Mouse (Mus musculus) MEL (cell line): Measurements from ENCODE around the gene Rhoq. TPM values are rescaled to one million over a fixed set of nuclear protein-coding genes. Genes with fewer than 3 reads are reported as not detected.

Experiments used
- DNase-seq: peaks from one replicate; pipeline ENCODE4 v3.0.0; 2011; ENCODE audit warnings: low read depth, low spot score
- H3K27ac ChIP-seq: 2 replicates; pipeline ENCODE4 v1.5.1; 2012; ENCODE audit warnings: low read depth, mild to moderate bottlenecking, control low read depth, low read length, moderate library complexity; ENCODE audit not compliant: control insufficient read depth
- H3K27me3 ChIP-seq, 2 experiments: fragments of 150-350 bp in 1 of 2; sonication (generic) in 1 of 2; 2 replicates each; pipeline ENCODE4 v1.6.1; 2012; ENCODE audit warnings: low read length in 2 of 2, mild to moderate bottlenecking in 2 of 2, improper control_type of control experiment in 1 of 2, moderate library complexity in 1 of 2; ENCODE audit not compliant: insufficient read depth in 2 of 2, control insufficient read depth in 1 of 2
- H3K36me3 ChIP-seq, 2 experiments: 2 replicates each; pipeline ENCODE4 v1.6.1; 2012 to 2014; ENCODE audit warnings: low read length in 2 of 2, improper control_type of control experiment in 1 of 2, inconsistent platforms in 1 of 2, mild to moderate bottlenecking in 1 of 2; ENCODE audit not compliant: insufficient read depth in 2 of 2, control insufficient read depth in 1 of 2
- H3K4me1 ChIP-seq, 2 experiments: fragments of 150-350 bp in 1 of 2; sonication (generic) in 1 of 2; 2 replicates each; pipeline ENCODE4 v1.6.1; 2012; ENCODE audit warnings: low read length in 2 of 2, improper control_type of control experiment in 1 of 2, mild to moderate bottlenecking in 1 of 2; ENCODE audit not compliant: insufficient read depth in 2 of 2, control insufficient read depth in 1 of 2
- H3K4me3 ChIP-seq, 2 experiments: fragments of 150-350 bp in 1 of 2; sonication (generic) in 1 of 2; 2 replicates each; pipeline ENCODE4 v1.5.1; 2012; ENCODE audit warnings: low read depth in 2 of 2, low read length in 2 of 2, mild to moderate bottlenecking in 2 of 2, moderate library complexity in 2 of 2, control low read depth in 1 of 2, improper control_type of control experiment in 1 of 2; ENCODE audit not compliant: control insufficient read depth in 1 of 2, insufficient read depth in 1 of 2
- H3K79me2 ChIP-seq: 2 replicates; pipeline ENCODE4 v1.6.1; 2012; ENCODE audit warnings: mild to moderate bottlenecking, low read length, moderate library complexity; ENCODE audit not compliant: control insufficient read depth, poor library complexity, insufficient read depth
- H3K9ac ChIP-seq: 2 replicates; pipeline ENCODE4 v1.6.1; 2012; ENCODE audit warnings: low read depth, mild to moderate bottlenecking, control low read depth, low read length, moderate library complexity; ENCODE audit not compliant: control insufficient read depth, poor library complexity, severe bottlenecking
- H3K9me3 ChIP-seq: fragments of 150-350 bp; sonication (generic); replicated peaks from 2 replicates; pipeline ENCODE4 v1.6.1; 2012; ENCODE audit warnings: mild to moderate bottlenecking, low read length, improper control_type of control experiment, moderate library complexity; ENCODE audit not compliant: insufficient read depth
- BHLHE40 ChIP-seq: IDR thresholded peaks from 2 replicates; pipeline ENCODE4 v1.6.1; 2012; ENCODE audit warnings: low read depth, mild to moderate bottlenecking, inconsistent platforms, low read length, improper control_type of control experiment, borderline replicate concordance
- CHD1 ChIP-seq: IDR thresholded peaks from 2 replicates; pipeline ENCODE4 v1.6.1; 2012; ENCODE audit warnings: low read depth, mild to moderate bottlenecking, inconsistent platforms, low read length, improper control_type of control experiment
- CHD2 ChIP-seq: IDR thresholded peaks from 2 replicates; pipeline ENCODE4 v1.6.1; 2011; ENCODE audit warnings: low read length, improper control_type of control experiment
- ELF1 ChIP-seq: IDR thresholded peaks from 2 replicates; pipeline ENCODE4 v1.6.1; 2014; ENCODE audit warnings: low read depth, mild to moderate bottlenecking, inconsistent platforms, low read length, improper control_type of control experiment, moderate library complexity
- ETS1 ChIP-seq: IDR thresholded peaks from 2 replicates; pipeline ENCODE4 v1.6.1; 2012; ENCODE audit warnings: low read depth, mild to moderate bottlenecking, inconsistent platforms, low read length, improper control_type of control experiment, moderate library complexity
- GATA1 ChIP-seq: IDR thresholded peaks from 2 replicates; pipeline ENCODE4 v1.6.1; 2011; ENCODE audit warnings: low read depth, low read length, improper control_type of control experiment
- HCFC1 ChIP-seq: IDR thresholded peaks from 2 replicates; pipeline ENCODE4 v1.6.1; 2012; ENCODE audit warnings: low read depth, mild to moderate bottlenecking, inconsistent platforms, low read length, improper control_type of control experiment, moderate library complexity
- MAX ChIP-seq: IDR thresholded peaks from 2 replicates; pipeline ENCODE4 v1.6.1; 2011; ENCODE audit warnings: low read length, improper control_type of control experiment
- MYC ChIP-seq: IDR thresholded peaks from 2 replicates; pipeline ENCODE4 v1.6.1; 2011; ENCODE audit warnings: low read depth, mild to moderate bottlenecking, low read length, improper control_type of control experiment, moderate library complexity
- NELFE ChIP-seq: IDR thresholded peaks from 2 replicates; pipeline ENCODE4 v1.6.1; 2011; ENCODE audit warnings: low read depth, low read length, improper control_type of control experiment
- NRF1 ChIP-seq: IDR thresholded peaks from 2 replicates; pipeline ENCODE4 v1.6.1; 2014; ENCODE audit warnings: low read depth, mild to moderate bottlenecking, inconsistent platforms, low read length, improper control_type of control experiment, moderate library complexity; ENCODE audit not compliant: poor library complexity, insufficient read depth, severe bottlenecking
- POLR2A ChIP-seq, 2 experiments: IDR thresholded peaks; 2 replicates each; pipeline ENCODE4 v1.6.1; 2011 to 2012; ENCODE audit warnings: low read length in 2 of 2, mild to moderate bottlenecking in 2 of 2, control low read depth in 1 of 2, improper control_type of control experiment in 1 of 2, low read depth in 1 of 2, moderate library complexity in 1 of 2; ENCODE audit not compliant: control insufficient read depth in 1 of 2, insufficient read depth in 1 of 2, poor library complexity in 1 of 2
- POLR2AphosphoS2 ChIP-seq: IDR thresholded peaks from 2 replicates; pipeline ENCODE4 v1.6.1; 2011; ENCODE audit warnings: low read length, improper control_type of control experiment
- POLR2AphosphoS5 ChIP-seq: IDR thresholded peaks from 2 replicates; pipeline ENCODE4 v1.6.1; 2012; ENCODE audit warnings: low read depth, borderline replicate concordance, mild to moderate bottlenecking, inconsistent platforms, low read length, moderate library complexity, mixed read lengths
- RCOR1 ChIP-seq: IDR thresholded peaks from 2 replicates; pipeline ENCODE4 v1.6.1; 2012; ENCODE audit warnings: low read depth, mild to moderate bottlenecking, inconsistent platforms, low read length, improper control_type of control experiment
- SIN3A ChIP-seq: IDR thresholded peaks from 2 replicates; pipeline ENCODE4 v1.6.1; 2012; ENCODE audit warnings: low read length, improper control_type of control experiment, inconsistent platforms
- SMC3 ChIP-seq: IDR thresholded peaks from 2 replicates; pipeline ENCODE4 v1.6.1; 2011; ENCODE audit warnings: low read depth, low read length, improper control_type of control experiment
- TBP ChIP-seq: IDR thresholded peaks from 2 replicates; pipeline ENCODE4 v1.8.0; 2011; ENCODE audit warnings: low read depth, low read length, improper control_type of control experiment
- TCF12 ChIP-seq: IDR thresholded peaks from 2 replicates; pipeline ENCODE4 v1.6.1; 2014; ENCODE audit warnings: low read depth, mild to moderate bottlenecking, inconsistent platforms, low read length, improper control_type of control experiment, moderate library complexity
- USF2 ChIP-seq, 2 experiments: IDR thresholded peaks; 2 replicates each; pipeline ENCODE4 v1.6.1; 2011 to 2012; ENCODE audit warnings: improper control_type of control experiment in 2 of 2, low read length in 2 of 2, borderline replicate concordance in 1 of 2, inconsistent platforms in 1 of 2, low read depth in 1 of 2, mild to moderate bottlenecking in 1 of 2; ENCODE audit not compliant: insufficient read depth in 1 of 2
- ZMIZ1 ChIP-seq: IDR thresholded peaks from 2 replicates; pipeline ENCODE4 v1.6.1; 2012; ENCODE audit warnings: low read depth, mild to moderate bottlenecking, inconsistent platforms, low read length, improper control_type of control experiment, moderate library complexity
- ZNF384 ChIP-seq: IDR thresholded peaks from 2 replicates; pipeline ENCODE4 v1.6.1; 2012; ENCODE audit warnings: low read depth, mild to moderate bottlenecking, inconsistent platforms, low read length, improper control_type of control experiment
- polyA plus RNA-seq, 2 experiments: library from polyadenylated mRNA; stranded (reverse) in 1 of 2; unstranded in 1 of 2; fragments of >175 nt in 1 of 2; fragments of >200 nt in 1 of 2; gene quantifications; 2 replicates each; pipeline versions ENCODE4 v1.2.1 to v1.2.4; 2012; ENCODE audit warnings: low replicate concordance in 2 of 2, low read depth in 1 of 2; ENCODE audit not compliant: insufficient read length in 2 of 2, insufficient read depth in 1 of 2, missing spikeins in 1 of 2
- total RNA-seq: library from RNA; depleted of rRNA; stranded (reverse); fragments of 300-350 nt; gene quantifications from 2 replicates; pipeline ENCODE4 v1.2.3, GENCODE M21; 2012

Rhoq gene
- total and polyA plus RNA-seq, 3 experiments: 3.1 to 34.9 (median 9.4) TPM

DNA sequence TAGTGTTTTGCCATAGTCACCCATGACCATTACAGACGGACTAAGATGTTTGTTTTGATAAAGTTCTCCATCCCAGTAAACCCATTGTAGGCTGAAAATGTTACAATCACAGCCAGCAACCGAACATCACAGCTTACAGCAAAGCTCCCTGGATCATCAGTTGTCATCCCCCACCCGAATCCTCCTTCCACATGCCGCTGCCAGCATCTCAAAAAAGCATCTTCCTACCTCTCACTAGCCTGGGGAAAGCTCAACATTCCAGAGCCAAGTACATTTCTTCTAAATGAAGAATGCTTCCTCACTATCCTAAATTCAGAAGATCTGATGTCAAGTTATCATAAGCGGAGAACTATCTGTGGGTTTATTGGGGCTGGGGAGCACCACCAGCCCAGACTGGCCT is 75.6 kb downstream of the Rhoq start:
- H3K36me3 ChIP-seq: no peaks in the 10 kb centered on the region
- no peak overlapping the region for H3K9ac ChIP-seq
- no peaks in the 10 kb centered on the region for H3K27me3 ChIP-seq
- no peaks in the 10 kb centered on the region for H3K4me1 ChIP-seq
- DNase-seq: no peak
- TF ChIP-seq MYC (no peak), POLR2AphosphoS2 (no peak), ELF1 (no peak), SIN3A (no peak), ZMIZ1 (no peak), NELFE (no peak), MAX (no peak), NRF1 (no peak), ETS1 (no peak), CHD2 (no peak), USF2 (IDR thresholded peaks at IDR 0.05; ENCODE audit: borderline replicate concordance in 1 of 2, insufficient read depth in 1 of 2, low read depth in 1 of 2, low read length in 2 of 2) (no peak), TCF12 (no peak), SMC3 (no peak), RCOR1 (no peak), POLR2AphosphoS5 (no peak), GATA1 (no peak), CHD1 (no peak), ZNF384 (no peak), HCFC1 (no peak)
- H3K4me3 ChIP-seq: no peak overlapping the region
- H3K27ac ChIP-seq: no peak overlapping the region
- H3K79me2 ChIP-seq: no peaks in the 10 kb centered on the region
- H3K9me3 ChIP-seq: no peaks in the 10 kb centered on the region

DNA sequence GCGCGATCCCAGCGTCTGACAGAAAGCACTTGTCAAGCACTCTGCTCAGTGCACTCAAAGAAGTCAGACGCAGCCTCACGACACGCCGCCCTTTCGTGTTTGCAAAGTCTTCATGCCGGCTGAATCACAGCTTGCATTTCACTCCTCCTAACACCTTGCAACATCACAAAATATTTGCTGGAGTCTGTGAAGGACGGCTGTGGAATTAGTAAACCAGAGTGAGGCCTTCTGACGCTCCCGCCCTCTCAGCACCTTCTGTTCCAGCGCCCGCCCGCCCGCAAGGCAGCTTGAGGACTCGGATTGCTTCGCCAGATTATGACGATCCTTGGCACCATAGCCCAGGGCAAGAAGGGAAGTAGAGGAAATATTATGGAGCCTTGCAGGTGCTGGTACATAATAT is 78.9 kb downstream of the Rhoq start:
- H3K27me3 ChIP-seq: peaks cover 0 to 2% of the 10 kb centered on the region in 2 experiments; a peak in 1 of 4 replicates
- H3K79me2 ChIP-seq: no peaks in the 10 kb centered on the region
- TF ChIP-seq ZMIZ1 (no peak), POLR2A (IDR thresholded peaks at IDR 0.05; ENCODE audit: control insufficient read depth in 1 of 2, insufficient read depth in 1 of 2, low read depth in 1 of 2, low read length in 2 of 2, poor library complexity in 1 of 2) (no peak), TBP (no peak), BHLHE40 (no peak)
- H3K4me3 ChIP-seq: no peak overlapping the region
- H3K36me3 ChIP-seq: no peaks in the 10 kb centered on the region; a peak in 1 of 4 replicates
- no peak for DNase-seq
- H3K27ac ChIP-seq: no peak overlapping the region
- H3K9ac ChIP-seq: no peak overlapping the region
- no peaks in the 10 kb centered on the region for H3K9me3 ChIP-seq
- H3K4me1 ChIP-seq: no peaks in the 10 kb centered on the region
